Mouse (Mus musculus): Measurements from ENCODE around the gene Rcan2.
A peak's percentile ranks its signal among the peaks of the same experiment; 100 is the strongest.

Gene Rcan2

GRCm38 (mm10) chr17:43904896-43905295 lies 103.7 kb downstream of the Rcan2 start:
- no peak for DNase-seq (ENCODE audit: inconsistent age in 2 of 2, low spot score in 1 of 2)

DNA sequence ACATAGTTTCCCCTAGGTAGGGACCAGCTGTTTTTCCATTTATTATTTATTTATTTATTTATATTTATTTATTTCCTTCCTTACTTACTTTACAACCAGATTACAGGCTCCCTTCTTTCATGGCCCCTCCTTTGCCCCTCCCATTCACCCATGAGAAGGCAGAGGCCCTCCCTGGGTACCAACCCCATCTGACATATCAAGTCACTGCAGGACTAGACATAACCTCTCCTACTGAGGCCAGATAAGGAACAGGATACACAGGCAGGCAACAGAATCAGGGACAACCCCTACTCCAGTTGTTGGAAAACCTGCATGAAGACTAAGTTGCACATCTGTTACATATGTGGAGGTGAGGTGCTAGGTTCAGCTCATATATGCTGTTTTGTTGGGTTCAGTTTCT lies 105.6 kb downstream of the Rcan2 start:
- DNase-seq (ENCODE audit: inconsistent age in 2 of 2, low spot score in 1 of 2), result no peak

DNA sequence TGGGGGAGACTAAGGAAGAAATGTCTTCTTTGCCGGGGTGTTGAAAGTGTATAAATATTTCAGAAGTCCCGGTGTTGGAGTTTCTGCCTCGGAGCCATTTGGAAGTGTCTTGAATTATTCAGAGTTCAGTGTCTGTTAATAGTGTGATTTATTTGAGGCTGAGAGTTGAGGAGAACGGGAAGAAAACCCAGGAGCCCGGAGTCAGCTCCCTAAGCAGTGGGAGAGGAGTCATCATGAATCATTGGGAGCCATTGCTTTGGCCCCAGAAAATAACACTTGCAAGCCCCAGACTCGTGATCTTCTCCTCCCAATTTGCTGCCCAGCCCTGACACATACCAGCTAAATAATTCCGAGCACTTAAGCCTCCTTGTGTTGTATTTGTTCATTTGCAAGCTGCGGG lies 115.0 kb downstream of the Rcan2 start:
- DNase-seq (ENCODE audit: inconsistent age in 2 of 2, low spot score in 1 of 2), result no peak

DNA sequence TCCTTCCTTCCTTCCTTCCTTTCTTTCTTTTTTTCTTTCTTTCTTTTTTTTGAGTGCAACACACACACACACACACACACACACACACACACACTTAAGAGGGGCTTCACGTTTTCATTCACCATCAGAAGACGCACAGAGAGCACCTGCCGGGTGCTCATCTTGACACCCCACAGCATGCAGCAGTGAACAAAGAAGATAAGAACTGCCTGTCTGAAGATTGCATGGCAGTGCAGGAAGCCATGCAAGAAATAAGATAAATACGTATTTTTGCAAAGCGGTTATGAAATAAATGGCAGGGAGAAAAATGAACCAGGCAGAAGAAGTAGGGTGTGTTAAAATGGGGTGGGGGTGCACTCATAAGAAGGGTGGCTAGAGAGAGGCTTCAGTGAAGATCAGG lies 116.0 kb downstream of the Rcan2 start:
- no peak for DNase-seq (ENCODE audit: inconsistent age in 2 of 2, low spot score in 1 of 2)

GRCm38 (mm10) chr17:43929856-43930255 lies 128.7 kb downstream of the Rcan2 start:
- DNase-seq (ENCODE audit: inconsistent age in 2 of 2, low spot score in 1 of 2), result no peak

GRCm38 (mm10) chr17:43931731-43932130 lies 130.6 kb downstream of the Rcan2 start:
- DNase-seq (ENCODE audit: inconsistent age in 2 of 2, low spot score in 1 of 2), result no peak

- DNase-seq (ENCODE audit: inconsistent age in 2 of 2, low spot score in 1 of 2), result no peak
Measured at GRCm38 (mm10) chr17:43934056-43934455, 132.9 kb downstream of the Rcan2 start.

DNA sequence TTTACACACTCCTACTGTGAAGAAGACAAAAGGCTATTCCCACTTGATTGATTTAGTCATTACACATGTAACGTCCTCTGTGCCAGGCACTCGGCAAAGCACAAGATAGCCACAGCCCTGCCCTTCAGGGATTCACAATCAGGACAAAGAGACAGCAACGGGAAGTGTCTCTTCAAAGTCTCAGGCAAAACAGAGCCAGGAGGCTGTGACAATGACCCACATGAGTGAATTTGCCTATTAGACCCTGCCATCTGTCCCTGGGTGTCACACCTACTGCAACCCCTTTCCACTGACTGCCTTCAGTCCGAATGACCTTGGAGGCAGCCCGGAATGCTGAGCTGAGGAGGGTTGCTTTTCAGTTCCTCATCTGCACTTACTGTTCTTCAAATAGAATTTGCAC lies 151.1 kb downstream of the Rcan2 start:
- DNase-seq (ENCODE audit: inconsistent age in 2 of 2, low spot score in 1 of 2), result peak in 1 of 2 experiments; percentile 14

DNA sequence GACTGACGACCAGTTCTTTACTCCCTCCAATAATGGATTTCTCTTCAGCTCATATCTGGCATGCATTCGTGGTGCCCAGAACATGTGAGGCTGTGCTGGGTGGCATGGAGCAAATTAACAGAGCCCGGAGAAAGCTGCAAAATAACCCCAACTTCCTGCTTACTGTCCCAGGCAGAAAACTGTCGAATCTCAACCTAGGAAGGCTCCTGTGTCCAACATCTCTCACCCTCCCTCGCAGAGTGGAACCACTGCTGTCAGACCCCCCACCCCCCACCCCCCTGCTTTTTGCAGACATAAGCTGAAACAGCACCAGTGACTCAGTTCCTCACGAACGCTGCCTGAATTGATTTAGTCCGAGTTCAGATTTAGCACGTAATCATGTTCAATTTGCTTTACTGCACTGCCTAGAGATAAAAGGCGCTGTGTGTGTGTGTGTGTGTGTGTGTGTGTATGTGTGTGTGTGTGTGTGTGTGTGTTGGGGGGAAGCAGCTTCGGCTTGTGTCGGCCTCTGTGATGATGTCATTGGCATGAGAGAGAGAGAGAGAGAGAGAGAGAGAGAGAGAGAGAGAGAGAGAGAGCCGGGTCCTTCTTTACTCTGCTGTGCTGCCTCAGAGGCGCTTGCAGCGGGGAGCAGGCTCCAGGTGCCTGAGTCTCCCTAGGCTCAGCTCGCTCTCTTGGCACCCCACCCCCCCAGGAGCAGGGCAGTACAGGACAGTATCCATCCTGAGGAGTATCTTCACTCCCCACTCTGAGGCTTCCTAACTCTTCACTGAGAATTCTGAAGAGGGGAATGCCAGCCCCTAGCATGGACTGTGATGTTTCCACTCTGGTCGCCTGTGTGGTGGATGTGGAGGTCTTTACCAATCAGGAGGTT lies 151.7 kb downstream of the Rcan2 start:
- DNase-seq (ENCODE audit: inconsistent age in 2 of 2, low spot score in 1 of 2), result peak; percentile 4 to 41

DNA sequence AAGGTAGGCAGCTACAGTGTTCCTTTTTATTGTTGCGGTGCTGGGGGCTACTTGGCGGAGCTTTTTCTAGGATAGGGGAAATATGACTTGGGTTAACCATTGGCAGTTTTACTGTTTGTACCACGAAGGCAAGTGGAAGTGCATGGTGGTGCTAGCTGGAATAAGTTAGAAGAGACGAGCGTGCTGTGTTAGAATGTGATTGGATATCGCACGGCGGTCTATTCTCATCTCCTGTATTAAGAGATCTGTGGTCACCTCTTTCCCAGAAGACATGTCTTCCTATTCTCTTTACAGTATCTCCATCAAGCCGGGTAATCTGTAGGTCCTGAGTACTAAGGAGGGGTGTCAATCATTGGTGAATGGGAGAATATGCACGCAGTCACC lies 152.4 kb downstream of the Rcan2 start:
- DNase-seq (ENCODE audit: inconsistent age in 2 of 2, low spot score in 1 of 2), result no peak

DNA sequence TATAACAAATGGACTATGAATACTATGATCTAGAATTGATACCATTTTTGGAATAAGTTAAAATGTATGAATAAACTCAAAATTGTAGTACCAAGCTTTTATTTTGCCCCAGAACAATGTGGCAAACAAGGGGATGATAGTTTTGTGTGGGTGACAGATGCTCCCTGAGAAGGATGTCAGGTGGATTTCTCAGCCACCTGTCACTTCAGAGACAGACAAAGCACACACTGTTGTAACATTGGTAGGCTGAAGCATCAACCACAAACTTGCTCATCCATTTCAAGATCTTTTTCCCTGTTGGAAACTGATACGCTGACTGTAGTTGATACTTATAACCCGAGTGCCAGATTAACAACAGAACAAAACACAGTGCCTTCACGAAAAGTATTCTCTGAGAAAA lies 158.6 kb downstream of the Rcan2 start:
- no peak for DNase-seq (ENCODE audit: inconsistent age in 2 of 2, low spot score in 1 of 2)

DNA sequence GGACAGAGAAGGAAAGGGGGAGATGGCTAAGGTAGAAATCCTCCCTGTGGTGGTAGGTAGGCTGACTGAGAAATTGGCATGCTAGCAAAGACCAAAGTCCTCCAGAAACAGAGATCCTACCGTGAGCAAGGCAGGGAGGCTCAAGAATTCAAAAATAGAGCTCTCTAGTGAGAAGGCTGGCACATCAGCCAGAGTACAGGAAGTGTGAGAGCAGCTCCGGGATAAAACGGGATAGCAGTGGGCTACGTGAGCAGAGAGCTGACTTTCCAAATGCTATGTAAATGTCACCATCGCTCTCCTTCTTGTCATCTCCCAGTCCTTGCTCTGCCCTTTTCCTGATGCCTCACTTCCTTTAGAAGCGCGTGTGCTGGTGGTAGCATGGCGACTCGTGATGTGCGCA lies 168.8 kb downstream of the Rcan2 start:
- no peak for DNase-seq (ENCODE audit: inconsistent age in 2 of 2, low spot score in 1 of 2)

DNA sequence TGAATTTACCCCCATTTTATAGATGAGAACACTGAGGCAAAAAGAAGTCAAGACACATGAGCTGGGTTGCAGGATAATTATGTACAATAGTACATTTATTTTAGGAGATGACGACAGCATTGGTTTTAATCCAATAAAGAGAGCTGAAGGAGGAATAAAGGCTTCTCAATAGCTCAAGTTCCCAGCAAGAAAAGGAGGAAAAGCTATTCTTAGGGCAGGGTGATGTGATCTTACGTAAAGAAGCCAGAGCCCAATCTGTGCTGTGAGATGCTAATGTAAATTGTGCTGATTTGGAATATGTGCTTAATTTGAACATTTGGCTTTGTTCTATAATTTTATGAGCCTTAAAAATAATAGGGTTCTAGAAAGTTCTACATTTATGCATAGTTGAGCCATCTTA lies 176.4 kb downstream of the Rcan2 start:
- no peak for DNase-seq (ENCODE audit: inconsistent age in 2 of 2, low spot score in 1 of 2)

GRCm38 (mm10) chr17:43979925-43980324 lies 178.8 kb downstream of the Rcan2 start:
- no peak for DNase-seq (ENCODE audit: inconsistent age in 2 of 2, low spot score in 1 of 2)

DNA sequence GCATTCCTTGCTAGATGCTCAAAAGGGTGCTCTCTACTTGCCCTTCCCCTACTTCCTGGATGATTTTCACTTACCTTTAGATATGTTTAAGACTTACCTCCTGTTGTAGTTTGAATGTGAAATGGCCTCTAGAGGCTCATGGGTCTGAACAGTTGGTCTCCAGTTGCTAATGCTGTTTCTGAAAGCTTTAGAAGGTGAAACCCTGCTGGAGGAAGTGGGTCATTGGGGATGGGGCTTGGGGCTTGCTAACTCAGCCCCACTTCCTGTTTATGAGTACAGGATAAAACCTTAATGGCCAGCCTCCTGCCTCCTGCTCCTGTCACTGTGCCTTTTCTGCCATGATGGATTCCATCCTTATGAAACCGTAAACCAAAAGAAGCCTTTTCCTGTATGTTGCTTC lies 181.4 kb downstream of the Rcan2 start:
- DNase-seq (ENCODE audit: inconsistent age in 2 of 2, low spot score in 1 of 2), result no peak

GRCm38 (mm10) chr17:43989334-43989945 lies 188.3 kb downstream of the Rcan2 start:
- no peak for DNase-seq (ENCODE audit: inconsistent age in 2 of 2, low spot score in 1 of 2)

GRCm38 (mm10) chr17:43990957-43991383 lies 189.8 kb downstream of the Rcan2 start:
- DNase-seq (ENCODE audit: inconsistent age in 2 of 2, low spot score in 1 of 2), result no peak

- DNase-seq (ENCODE audit: inconsistent age in 2 of 2, low spot score in 1 of 2), result no peak
Measured at GRCm38 (mm10) chr17:43994080-43994479, 192.9 kb downstream of the Rcan2 start.

DNA sequence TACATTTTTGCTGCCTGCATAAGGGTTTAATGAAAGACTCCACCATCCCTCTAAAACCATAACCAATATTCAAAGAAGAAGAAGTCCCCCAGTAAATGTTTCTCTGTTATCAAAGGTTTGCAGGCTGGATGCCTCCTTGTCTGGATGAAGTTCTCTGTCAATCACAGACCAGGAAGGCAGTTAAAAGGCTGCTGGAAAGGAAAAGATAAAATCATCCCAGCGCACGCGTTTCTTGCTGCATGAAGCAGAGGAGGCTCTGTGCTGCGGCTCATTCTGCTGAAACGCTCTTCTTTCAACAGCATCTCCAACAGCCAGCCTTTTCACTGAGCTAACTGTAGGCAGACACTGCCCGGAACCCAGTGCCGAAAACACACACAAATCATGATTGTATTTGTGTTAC lies 196.4 kb downstream of the Rcan2 start:
- no peak for DNase-seq (ENCODE audit: inconsistent age in 2 of 2, low spot score in 1 of 2)

DNA sequence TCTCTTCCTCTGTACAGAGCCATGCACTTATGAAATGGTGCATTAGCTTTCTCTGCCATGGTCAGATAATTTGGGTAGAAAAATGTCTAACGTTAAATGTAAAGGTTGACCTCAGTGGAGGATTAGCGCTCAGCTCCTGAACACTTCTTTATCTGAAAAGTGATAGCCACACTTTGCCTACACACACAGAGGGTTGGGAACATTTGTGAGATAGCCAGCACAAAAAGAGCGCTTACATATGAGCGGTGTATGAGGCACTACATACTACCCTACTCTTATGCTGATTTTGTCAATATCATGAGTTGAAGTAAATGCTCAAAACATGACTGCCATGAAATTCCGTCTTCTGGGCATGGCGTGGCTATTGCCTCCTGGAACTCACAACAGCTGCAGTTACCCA lies 196.9 kb downstream of the Rcan2 start:
- no peak for DNase-seq (ENCODE audit: inconsistent age in 2 of 2, low spot score in 1 of 2)

DNA sequence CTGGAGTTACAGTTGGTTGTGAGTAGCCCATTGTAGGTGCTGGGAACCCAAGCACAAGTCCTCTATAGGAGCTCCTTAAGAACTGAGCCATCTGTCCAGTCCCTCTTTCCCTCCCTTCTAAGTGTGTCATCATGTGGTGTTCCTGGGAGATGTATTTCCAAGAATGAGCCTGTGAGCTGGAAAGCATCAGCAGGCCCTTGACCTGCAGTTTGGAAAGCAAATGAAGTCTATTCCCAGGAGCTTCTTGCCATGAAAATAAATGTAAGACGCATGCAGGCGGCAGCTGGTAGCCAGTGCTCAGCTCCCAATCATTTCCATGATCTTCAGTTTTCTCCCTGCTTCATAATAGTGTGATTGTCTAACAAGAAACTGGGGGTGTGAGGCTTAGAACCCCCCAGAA lies 203.2 kb downstream of the Rcan2 start:
- no peak for DNase-seq (ENCODE audit: inconsistent age in 2 of 2, low spot score in 1 of 2)

DNA sequence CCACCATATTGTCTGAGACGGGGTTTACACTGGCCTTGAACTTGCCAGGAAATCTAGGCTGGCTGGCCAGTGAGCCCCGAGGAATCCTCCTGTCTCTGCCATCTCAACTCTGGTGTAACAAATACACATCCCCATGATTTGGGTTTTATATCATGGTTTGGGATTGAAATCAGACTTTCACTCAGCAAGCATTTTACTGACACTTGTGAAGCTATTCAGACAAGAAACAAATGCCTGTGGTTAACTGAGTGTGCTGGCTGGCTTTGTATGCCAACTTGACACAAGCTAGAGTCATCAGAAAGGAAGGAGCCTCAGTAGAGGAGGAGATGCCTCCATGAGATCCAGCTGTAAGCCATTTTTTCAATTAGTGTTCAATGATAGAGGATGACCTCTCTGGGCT lies 206.3 kb downstream of the Rcan2 start:
- no peak for DNase-seq (ENCODE audit: inconsistent age in 2 of 2, low spot score in 1 of 2)

DNA sequence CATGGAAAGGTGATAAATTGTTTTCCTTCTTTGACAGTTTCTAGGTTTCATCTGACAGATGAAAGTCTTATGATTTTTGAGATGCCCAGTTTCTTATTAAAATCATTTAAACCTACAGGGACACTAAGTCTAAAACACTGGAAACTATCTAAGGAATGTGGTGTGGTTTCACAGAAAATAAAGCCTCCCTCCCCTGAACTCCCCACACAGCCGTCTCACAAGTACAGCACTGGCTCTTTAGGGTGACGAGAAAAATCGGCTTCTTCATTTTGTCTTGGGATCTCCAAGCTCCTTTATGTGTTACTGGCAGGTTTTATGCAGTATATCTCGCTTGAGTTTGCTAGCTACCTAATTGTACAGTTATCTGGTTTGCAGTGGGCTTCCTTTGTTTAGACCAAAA lies 210.8 kb downstream of the Rcan2 start:
- DNase-seq (ENCODE audit: inconsistent age in 2 of 2, low spot score in 1 of 2), result no peak
